Mouse (Mus musculus) fibroblast of lung, adult 2 months (primary cell): ENCODE measurements at regions not wholly inside any gene's neighbourhood (a gene's known extent, or its start where the extent isn't known, plus 50 kb on each side); places are given as distances from the start of the nearest gene placed in this dataset.

ENCODE experiments used
- DNase-seq: peaks from one replicate; pipeline ENCODE4 v3.0.0-alpha.2; 2011; ENCODE audit warnings: low read depth

GRCm38 (mm10) chr3:154513566-154513965 is 82.9 kb upstream of the Cryz start:
- no peak for DNase-seq

DNA sequence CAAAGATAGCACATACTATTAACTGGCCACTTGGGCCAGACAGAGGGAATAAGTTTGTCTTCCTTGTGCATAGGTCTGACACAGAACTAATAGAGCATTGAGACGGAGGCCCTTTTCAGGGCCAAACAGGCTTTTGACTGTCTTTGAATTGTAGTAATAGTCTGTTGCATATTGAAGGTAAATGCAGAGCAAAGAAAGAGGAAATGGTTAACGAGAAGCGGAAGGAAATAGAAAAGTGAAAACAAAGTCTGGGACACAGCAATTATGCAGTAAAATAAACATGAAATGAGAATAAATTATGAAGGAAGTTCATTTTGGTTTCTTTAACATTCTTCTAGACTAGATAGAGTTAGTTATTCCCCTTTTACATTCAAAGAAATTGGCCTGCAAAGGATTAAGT is 86.4 kb upstream of the Cryz start:
- DNase-seq = no peak

- no peak for DNase-seq
These were observed 87.1 kb upstream of the Cryz start for GRCm38 (mm10) chr3:154509394-154509793.

- DNase-seq = no peak
These were observed 103.1 kb upstream of the Cryz start for GRCm38 (mm10) chr3:154493387-154493920.

GRCm38 (mm10) chr3:154472426-154472825 is 124.1 kb upstream of the Cryz start:
- no peak for DNase-seq

GRCm38 (mm10) chr3:154467581-154468374 is 128.7 kb upstream of the Cryz start:
- no peak for DNase-seq

- DNase-seq = no peak
These were observed 127.7 kb upstream of the Lhx8 start for GRCm38 (mm10) chr3:154458208-154458607.

DNA sequence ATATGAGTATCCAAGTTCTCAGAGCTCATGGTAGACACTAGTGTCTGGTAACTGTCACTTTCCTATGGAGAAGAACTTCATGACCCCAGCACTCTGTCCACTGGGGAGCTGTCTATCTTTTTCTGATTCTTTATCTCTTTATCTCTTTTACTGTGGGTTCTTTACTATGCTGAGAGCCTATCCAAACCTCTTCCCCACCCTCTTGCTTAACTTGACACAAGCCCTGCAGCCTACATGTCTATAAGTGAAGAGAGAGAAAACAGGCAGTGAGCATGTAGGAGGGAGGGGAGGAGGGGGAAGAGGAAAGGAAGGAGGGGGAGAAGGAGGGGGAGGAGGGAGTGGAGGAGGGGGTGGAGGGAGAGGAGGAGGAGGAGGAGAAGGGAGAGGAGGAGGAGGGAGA is 122.6 kb upstream of the Lhx8 start:
- DNase-seq = no peak

DNA sequence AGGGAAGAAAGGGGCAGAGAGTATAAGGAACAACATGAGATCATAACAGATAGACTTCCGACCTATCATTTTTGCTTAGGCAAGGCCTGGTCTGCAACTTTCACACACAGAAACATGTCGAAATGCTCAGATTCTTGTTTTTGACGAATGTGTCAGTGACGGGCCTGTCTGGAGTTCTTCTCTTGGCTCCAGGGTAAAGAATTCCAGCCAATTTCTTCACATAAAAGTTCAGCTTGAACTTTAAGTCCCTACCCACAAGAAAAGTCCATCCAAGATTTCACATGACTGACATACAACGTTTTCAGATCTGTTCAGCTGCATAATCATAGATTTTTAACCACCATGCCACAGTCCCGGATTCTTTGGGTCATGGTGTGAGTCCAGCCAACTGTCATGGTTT is 122.1 kb upstream of the Lhx8 start:
- DNase-seq = peak; percentile 17

GRCm38 (mm10) chr3:154451169-154451568 is 120.7 kb upstream of the Lhx8 start:
- DNase-seq = peak; percentile 27

DNA sequence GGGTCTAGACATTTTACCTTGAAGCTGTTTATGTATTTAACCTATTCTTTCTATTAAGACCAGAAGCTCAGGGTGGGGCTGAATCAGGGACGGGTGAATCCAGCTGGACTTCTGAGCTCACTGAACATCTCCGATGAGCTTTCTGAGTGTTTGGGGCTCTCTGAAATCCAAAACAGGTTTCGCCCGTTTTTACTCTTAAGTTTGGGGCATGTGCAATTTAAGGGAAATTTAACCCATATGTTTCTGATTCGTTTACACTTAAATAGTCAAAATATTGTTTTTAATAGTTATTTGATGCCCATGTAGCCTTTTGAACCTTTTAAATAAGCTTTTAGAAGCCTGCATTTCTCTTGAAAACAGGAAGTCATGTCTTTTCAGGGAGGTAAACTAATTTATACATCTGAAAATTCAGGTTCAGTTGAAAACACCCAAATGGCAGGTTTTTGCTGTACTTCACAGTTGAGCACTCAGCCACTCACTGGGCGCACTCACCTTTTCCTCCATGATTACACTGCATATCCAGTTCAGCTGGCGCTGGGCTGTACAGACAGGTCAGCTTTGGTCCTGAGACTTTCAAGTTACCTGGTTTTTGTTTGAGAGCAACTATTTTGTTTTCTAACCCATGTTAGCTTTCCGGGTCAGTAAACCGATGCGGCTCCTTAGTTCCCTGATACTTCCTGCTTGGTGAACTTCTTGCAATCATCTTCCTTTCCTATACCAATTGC is 113.1 kb upstream of the Lhx8 start:
- no peak for DNase-seq

- DNase-seq = peak; percentile 9
These were observed 111.0 kb upstream of the Lhx8 start for GRCm38 (mm10) chr3:154441454-154441853.

GRCm38 (mm10) chr3:154440899-154441298 is 110.4 kb upstream of the Lhx8 start:
- no peak for DNase-seq

- no peak for DNase-seq
These were observed 100.4 kb upstream of the Lhx8 start for GRCm38 (mm10) chr3:154430856-154431255.

DNA sequence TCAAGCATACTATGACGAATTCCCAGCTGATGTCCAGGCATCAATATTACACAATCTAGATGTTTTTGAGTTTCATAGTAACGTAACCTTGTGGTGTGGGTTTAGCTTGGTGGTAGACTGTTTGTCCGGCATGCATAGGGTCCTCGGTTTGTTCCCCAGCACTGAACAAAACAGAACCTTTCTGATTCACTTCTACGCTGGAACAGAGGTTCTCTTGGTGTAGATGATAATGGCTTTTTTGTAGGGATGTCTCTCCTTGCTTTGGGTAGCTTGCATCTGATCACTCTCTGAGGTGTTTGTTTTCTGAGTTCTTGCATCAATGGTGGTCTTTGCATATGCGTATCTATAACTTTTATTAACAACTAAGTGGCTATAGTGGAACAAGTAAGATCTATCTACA is 99.2 kb upstream of the Lhx8 start:
- DNase-seq = no peak

GRCm38 (mm10) chr3:154424589-154424988 is 94.1 kb upstream of the Lhx8 start:
- no peak for DNase-seq

DNA sequence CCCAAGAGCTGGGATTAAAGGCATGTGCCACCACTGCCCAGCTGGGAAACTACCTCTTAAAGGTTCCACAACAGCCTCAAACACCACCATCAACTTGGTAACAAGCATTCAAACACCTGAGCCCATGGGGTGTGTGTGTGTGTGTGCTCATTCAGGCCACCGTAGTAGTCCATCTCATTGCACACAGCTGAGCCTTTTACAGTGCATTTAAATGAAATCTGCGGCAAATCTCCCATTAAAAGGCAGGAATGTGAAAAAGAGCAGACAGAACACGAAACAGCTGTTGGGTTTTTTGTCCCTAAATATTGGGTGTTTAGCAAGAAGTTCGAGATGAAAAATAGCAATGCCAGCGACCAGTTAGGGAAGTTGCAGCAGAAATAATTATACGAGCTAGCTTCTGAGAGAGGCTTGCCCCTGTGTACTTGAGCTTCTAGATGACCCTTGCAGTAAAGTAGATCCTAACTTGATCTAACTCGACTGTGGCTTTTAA is 91.0 kb upstream of the Lhx8 start:
- DNase-seq = no peak

DNA sequence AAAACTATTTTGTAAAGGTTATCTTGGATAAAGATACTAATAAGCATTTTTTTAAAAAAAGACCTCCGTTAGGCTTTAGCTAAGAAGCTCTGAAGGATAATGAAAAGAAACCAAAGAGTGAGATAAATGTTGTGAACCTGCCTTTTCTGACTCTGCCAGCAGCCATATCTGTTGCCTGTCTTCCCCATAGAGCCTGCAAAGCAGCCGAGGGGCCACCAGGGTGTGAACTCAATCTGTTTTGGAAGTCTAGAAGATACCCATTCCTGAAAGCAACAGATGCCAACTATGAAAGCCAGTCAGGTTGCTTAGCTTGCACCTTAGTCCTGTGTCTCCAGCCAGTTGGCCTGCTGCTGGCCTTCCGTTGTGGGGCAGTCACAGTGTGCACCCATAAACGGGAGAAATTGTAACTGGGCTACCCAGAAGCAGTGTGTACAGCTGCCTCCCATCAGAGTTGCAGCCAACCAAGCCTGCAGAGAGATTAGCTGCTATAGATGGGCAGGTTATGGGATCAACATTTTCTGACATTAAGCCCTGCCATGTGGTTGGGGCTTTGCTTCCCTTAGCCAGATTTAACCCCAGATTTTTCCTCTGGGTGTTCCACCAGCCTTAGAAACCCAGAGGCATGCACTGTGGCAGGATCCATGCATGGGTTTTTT is 87.8 kb upstream of the Lhx8 start:
- no peak for DNase-seq

DNA sequence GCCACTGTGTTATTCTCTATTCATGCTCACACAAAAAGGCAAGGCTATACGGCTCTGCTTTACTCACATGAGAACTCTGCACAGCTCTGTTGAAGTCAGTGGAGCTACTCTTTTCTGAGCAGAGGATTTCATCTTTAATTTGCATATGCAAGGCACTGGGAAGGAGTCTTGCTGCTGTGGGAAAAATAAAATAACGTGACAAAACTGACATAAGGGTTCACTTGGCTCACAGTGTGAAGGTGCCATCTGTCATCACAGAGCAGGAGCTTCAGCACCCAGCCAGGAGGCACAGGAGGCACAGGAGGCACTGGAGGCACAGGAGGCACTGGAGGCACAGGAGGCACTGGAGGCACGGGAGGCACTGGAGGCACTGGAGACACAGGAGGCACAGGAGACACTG is 83.9 kb upstream of the Lhx8 start:
- no peak for DNase-seq

DNA sequence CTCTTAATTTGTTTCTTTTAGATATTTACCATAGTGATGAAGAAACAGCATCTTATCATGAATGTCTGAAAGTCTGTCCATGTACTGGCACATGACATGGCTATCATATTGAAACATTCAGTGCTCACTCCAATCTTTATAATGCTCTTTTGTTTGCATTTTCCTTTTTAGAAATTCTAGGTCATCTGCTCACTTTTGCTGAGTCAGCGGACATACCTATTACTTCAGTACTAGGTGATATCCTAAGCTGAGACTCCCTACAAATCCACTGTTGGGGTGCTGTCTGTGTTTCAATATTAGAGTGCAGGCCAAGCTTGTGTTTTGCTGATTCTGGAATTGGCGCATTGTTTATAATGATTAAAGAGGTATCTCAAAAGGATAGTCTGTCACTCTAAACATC is 79.8 kb upstream of the Lhx8 start:
- no peak for DNase-seq

DNA sequence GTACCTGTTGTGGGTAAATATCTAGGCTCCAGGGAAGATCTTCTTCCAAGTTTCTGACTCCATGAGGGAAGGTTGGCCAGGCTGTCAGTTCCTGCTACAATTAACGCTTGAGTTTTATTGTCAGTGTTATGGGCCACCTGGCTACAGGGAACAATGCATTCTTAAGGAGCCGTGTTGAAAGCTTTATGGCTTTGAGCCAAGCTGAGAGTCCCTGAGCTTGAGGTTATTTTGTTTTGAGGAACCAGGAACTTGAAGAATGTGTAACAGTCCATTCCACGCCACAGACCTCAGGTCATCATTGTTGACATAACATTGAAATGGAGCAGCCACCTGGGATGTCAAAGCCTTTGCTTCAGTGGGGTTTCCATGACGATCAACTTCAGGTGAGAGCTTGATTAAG is 71.6 kb upstream of the Lhx8 start:
- DNase-seq = no peak

- no peak for DNase-seq
These were observed 63.2 kb upstream of the Lhx8 start for GRCm38 (mm10) chr3:154393626-154394025.

- DNase-seq = no peak
These were observed 61.2 kb upstream of the Lhx8 start for GRCm38 (mm10) chr3:154391629-154392028.
